Mouse (Mus musculus): ENCODE data around the gene P4ha2. TPM values are rescaled to one million over a fixed set of nuclear protein-coding genes. Genes with fewer than 3 reads are reported as not detected.

P4ha2 gene
- polyA plus RNA-seq, 1 experiment: 3.6 TPM

- Histone ChIP-seq H3K27ac (replicated peaks; ENCODE audit: low read depth, low read length) (no peak overlapping the region), H3K4me1 (ENCODE audit: control insufficient read depth, insufficient read depth, insufficient read length, low read length) (0 out of 2 replicates have a peak, but pooled peaks cover 3% of the 10 kb centered on the region), H3K4me3 (ENCODE audit: insufficient read depth, low read depth, low read length) (no peak overlapping the region)
Measured at GRCm38 (mm10) chr11:54085816-54086215, 14.1 kb upstream of the P4ha2 start.

GRCm38 (mm10) chr11:54088253-54088946 is 11.5 kb upstream of the P4ha2 start:
- Histone ChIP-seq H3K4me3 (ENCODE audit: insufficient read depth, low read depth, low read length) (no peak overlapping the region), H3K27ac (replicated peaks; ENCODE audit: low read depth, low read length) (no peak overlapping the region), H3K4me1 (ENCODE audit: control insufficient read depth, insufficient read depth, insufficient read length, low read length) (0 out of 2 replicates have a peak, but pooled peaks cover 3% of the 10 kb centered on the region)

GRCm38 (mm10) chr11:54088947-54089317 is 11.0 kb upstream of the P4ha2 start:
- H3K4me3 ChIP-seq (ENCODE audit: insufficient read depth, low read depth, low read length): no peak overlapping the region
- no peak overlapping the region for H3K27ac ChIP-seq (replicated peaks; ENCODE audit: low read depth, low read length)
- 0 out of 2 replicates have a peak, but pooled peaks cover 3% of the 10 kb centered on the region for H3K4me1 ChIP-seq (ENCODE audit: control insufficient read depth, insufficient read depth, insufficient read length, low read length)

DNA sequence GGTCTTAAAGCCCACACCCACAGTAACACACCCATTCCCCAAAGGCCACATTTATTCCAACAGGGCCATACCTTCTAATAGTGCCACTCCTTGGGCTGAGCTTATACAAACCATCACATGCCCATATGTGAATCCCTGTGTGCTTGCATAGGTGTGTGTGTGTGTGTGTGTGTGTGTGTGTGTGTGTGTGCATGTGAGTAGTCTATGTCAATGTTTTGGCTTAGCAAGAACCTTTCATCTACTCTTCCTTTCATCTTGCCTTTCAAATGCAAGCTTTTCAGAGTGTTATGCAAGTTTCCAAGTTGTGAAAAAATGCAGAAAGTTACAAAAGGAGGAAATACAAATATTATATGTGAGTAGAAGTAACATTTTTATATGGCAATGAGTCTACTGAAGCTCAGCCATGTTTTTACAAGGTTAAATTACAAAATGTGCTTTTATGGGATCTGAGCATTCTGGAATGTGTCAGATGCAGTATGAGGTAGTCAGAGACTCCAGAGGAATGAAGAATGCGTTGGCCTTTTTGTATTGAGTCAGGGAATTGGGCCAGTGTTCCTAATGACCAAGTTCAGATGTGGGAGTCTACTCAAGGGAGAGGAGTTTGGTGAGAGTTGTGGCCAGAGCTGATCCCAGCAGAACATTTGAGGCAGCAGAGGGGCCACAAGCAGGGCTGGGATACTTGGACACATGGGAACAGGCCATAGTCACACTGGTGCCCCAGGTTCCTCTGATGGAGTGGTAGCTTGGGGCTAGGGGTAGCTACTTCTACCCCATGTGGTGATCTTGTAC is 9.6 kb upstream of the P4ha2 start:
- H3K4me1 ChIP-seq (ENCODE audit: control insufficient read depth, insufficient read depth, insufficient read length, low read length): 0 out of 2 replicates have a peak, but pooled peaks cover 3% of the 10 kb centered on the region
- peak overlapping the region; percentile 15; the same call in 1 of the 2 replicates for H3K27ac ChIP-seq (replicated peaks; ENCODE audit: low read depth, low read length)
- H3K4me3 ChIP-seq (ENCODE audit: insufficient read depth, low read depth, low read length): no peak overlapping the region

DNA sequence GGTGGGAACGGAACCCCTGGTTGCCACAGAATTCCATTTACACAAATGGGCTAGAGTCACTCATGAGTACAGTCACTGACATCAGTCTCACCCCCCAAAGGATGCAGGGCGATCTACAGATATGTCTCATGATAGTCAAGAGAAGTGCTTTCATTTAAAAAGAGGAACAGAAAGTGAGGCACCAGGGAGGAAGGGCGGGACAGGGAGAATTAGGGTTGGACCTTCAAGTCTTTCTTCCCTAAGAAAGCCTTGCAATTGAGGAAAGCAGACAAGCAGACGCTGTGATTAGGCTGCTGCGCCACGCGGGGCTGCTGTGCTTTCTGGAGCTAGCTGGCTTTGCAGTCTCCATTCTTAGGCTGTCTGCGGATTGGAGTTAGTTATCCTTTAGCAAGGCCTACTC is 8.2 kb upstream of the P4ha2 start:
- H3K4me1 ChIP-seq (ENCODE audit: control insufficient read depth, insufficient read depth, insufficient read length, low read length): 0 out of 2 replicates have a peak, but pooled peaks cover 3% of the 10 kb centered on the region
- H3K27ac ChIP-seq (replicated peaks; ENCODE audit: low read depth, low read length): no peak overlapping the region; the same call in 1 of the 2 replicates
- H3K4me3 ChIP-seq (ENCODE audit: insufficient read depth, low read depth, low read length): no peak overlapping the region

DNA sequence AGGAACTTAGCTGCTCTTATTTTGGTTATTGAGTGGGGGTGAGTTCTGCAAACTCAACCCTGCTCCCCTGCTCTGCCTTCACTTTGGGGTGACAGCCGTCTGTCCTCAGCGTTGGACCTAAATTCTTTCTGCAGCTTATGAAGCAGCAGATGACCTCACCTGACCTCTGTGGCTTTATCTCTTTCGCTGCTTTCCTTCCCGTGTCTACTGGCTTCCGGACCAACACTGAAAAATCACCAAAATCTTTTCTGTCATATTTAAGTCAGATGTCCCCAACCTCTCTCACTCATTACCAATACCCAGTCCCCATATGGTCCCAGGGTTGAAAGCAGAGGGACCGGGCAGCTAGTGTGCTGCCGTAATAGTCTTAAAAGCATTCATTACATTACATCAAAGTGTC is 7.7 kb upstream of the P4ha2 start:
- no peak overlapping the region; the same call in 1 of the 2 replicates for H3K27ac ChIP-seq (replicated peaks; ENCODE audit: low read depth, low read length)
- H3K4me3 ChIP-seq (ENCODE audit: insufficient read depth, low read depth, low read length): no peak overlapping the region
- 0 out of 2 replicates have a peak, but pooled peaks cover 3% of the 10 kb centered on the region for H3K4me1 ChIP-seq (ENCODE audit: control insufficient read depth, insufficient read depth, insufficient read length, low read length)

DNA sequence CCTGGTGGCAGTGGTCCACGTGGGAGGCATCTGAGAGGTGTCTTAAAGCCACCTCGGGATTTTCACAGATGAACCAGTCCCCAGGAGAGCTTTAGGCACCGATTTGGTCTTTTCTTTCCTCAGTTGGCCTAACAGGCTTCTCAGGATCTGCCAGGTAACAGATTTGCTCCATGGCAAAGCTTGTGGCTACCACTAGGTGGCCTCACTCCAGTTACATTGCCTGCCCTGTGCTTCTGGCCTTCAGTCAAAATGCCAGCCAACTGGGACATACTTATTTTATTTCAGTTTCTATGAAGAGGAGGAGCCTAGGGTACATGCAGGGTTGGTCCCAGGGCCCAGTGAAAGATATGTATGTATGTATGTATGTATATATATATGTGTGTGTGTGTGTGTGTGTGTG is 6.9 kb upstream of the P4ha2 start:
- Histone ChIP-seq H3K27ac (replicated peaks; ENCODE audit: low read depth, low read length) (no peak overlapping the region), H3K4me3 (ENCODE audit: insufficient read depth, low read depth, low read length) (no peak overlapping the region), H3K4me1 (ENCODE audit: control insufficient read depth, insufficient read depth, insufficient read length, low read length) (0 out of 2 replicates have a peak, but pooled peaks cover 3% of the 10 kb centered on the region)

- peaks cover 3% of the 10 kb centered on the region; the same call in 1 of the 2 replicates for H3K4me1 ChIP-seq (ENCODE audit: control insufficient read depth, insufficient read depth, insufficient read length, low read length)
- peak overlapping the region; percentile 31; the same call in 1 of the 2 replicates for H3K27ac ChIP-seq (replicated peaks; ENCODE audit: low read depth, low read length)
- H3K4me3 ChIP-seq (ENCODE audit: insufficient read depth, low read depth, low read length): peak overlapping the region; percentile 80
Measured at GRCm38 (mm10) chr11:54100692-54101591, 1.0 kb downstream of the P4ha2 start.

DNA sequence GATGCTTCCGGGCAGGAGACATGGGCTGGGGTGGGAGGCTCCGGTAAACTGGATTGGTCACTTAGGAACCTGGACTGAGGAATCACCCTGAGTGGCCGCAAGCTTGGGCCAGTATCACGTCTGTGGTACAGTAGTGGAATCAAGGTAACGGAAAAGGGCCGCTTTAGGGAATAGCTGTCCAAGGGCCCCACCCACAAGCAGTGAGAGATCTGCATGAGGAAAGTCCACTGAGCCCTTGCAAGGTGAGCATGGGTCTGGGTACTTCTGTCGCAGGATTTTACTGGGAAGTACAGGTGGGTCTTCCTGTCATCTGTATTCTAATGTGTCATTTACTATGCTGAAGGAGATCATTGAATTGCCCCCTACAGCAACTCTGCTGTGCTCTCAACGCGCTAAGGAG is 1.8 kb downstream of the P4ha2 start:
- Histone ChIP-seq H3K27ac (replicated peaks; ENCODE audit: low read depth, low read length) (no peak overlapping the region), H3K4me3 (ENCODE audit: insufficient read depth, low read depth, low read length) (peak overlapping the region; percentile 80), H3K4me1 (ENCODE audit: control insufficient read depth, insufficient read depth, insufficient read length, low read length) (peaks cover 3% of the 10 kb centered on the region; the same call in 1 of the 2 replicates)

- no peak overlapping the region for H3K27ac ChIP-seq (replicated peaks; ENCODE audit: low read depth, low read length)
- peaks cover 5% of the 10 kb centered on the region; the same call in 1 of the 2 replicates for H3K4me1 ChIP-seq (ENCODE audit: control insufficient read depth, insufficient read depth, insufficient read length, low read length)
- no peak overlapping the region for H3K4me3 ChIP-seq (ENCODE audit: insufficient read depth, low read depth, low read length)
Measured at GRCm38 (mm10) chr11:54102706-54103449, 3.0 kb downstream of the P4ha2 start.

DNA sequence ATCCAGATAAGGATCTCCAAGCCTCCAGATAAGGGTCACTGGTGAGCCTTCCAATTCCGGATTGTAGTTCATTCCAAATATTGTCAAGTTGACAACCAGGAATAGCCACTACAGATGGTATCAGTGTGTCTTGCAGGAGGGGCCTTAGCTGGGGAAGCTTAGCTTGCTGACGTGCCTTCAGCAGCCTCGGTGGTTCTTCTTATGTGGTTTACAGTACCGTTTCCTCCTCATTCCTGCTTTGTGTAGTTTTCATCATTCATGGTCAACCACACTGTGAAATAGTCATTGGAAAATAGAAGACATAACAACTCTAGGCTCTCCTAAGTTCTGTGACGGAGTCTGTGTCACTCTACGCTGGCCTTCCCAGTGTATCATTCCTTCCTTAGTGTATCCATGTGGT is 5.1 kb downstream of the P4ha2 start:
- H3K27ac ChIP-seq (replicated peaks; ENCODE audit: low read depth, low read length): no peak overlapping the region
- H3K4me3 ChIP-seq (ENCODE audit: insufficient read depth, low read depth, low read length): no peak overlapping the region
- H3K4me1 ChIP-seq (ENCODE audit: control insufficient read depth, insufficient read depth, insufficient read length, low read length): peaks cover 5% of the 10 kb centered on the region; the same call in 1 of the 2 replicates

DNA sequence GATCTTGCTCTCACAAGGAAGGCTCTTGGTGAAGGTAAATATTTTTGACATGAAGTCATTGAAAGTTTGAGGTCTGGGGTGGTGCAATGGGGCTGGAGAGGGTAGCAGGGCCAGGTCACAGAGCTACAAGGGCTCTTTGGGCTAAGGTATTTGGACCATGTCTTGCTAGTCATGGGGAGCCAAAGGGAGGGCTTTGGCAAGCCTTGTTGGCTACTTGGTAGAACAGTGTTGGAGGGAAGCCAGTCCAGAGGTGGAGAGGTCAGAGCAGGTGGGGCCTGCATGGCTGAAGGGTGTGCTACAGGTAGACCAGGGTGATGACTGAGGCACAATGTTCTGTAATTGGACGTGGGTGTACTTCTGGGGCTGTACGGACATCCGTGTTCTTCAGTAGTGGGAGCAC is 6.8 kb downstream of the P4ha2 start:
- Histone ChIP-seq H3K4me3 (ENCODE audit: insufficient read depth, low read depth, low read length) (no peak overlapping the region), H3K4me1 (ENCODE audit: control insufficient read depth, insufficient read depth, insufficient read length, low read length) (peaks cover 2% of the 10 kb centered on the region; the same call in 1 of the 2 replicates), H3K27ac (replicated peaks; ENCODE audit: low read depth, low read length) (no peak overlapping the region)

DNA sequence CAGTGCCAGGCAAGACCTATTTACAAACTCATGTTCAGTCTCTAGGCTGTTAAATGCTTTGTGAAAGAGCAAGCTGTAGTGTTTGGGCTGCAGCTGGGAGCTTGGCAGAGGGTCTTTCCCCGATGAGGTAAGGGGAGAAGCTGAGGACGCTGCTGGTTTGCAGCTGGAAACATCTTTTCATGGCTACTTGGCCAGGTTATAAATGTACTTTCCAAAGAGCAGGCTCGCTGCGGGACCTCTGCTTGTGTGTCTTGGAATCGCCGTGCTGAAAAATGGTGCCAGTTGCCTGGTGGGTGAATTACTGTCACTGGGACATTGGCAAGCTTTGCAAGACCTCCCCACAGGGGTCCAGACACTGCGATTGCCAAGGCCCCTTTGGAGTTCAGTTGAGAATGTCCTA is 7.3 kb downstream of the P4ha2 start:
- Histone ChIP-seq H3K4me3 (ENCODE audit: insufficient read depth, low read depth, low read length) (no peak overlapping the region), H3K4me1 (ENCODE audit: control insufficient read depth, insufficient read depth, insufficient read length, low read length) (peaks cover 2% of the 10 kb centered on the region; the same call in 1 of the 2 replicates), H3K27ac (replicated peaks; ENCODE audit: low read depth, low read length) (no peak overlapping the region)

GRCm38 (mm10) chr11:54108131-54108530 is 8.2 kb downstream of the P4ha2 start:
- Histone ChIP-seq H3K4me1 (ENCODE audit: control insufficient read depth, insufficient read depth, insufficient read length, low read length) (peaks cover 7% of the 10 kb centered on the region), H3K4me3 (ENCODE audit: insufficient read depth, low read depth, low read length) (no peak overlapping the region), H3K27ac (replicated peaks; ENCODE audit: low read depth, low read length) (no peak overlapping the region)

All from brown adipose tissue, adult 24 weeks (tissue).